Mouse (Mus musculus) adipocyte (in vitro differentiated cells): ENCODE results near the gene Gja6.

ENCODE experiments used
- DNase-seq: peaks from one replicate; pipeline ENCODE4 v3.0.0-alpha.2; 2016; ENCODE audit warnings: low spot score

Gene Gja6

DNA sequence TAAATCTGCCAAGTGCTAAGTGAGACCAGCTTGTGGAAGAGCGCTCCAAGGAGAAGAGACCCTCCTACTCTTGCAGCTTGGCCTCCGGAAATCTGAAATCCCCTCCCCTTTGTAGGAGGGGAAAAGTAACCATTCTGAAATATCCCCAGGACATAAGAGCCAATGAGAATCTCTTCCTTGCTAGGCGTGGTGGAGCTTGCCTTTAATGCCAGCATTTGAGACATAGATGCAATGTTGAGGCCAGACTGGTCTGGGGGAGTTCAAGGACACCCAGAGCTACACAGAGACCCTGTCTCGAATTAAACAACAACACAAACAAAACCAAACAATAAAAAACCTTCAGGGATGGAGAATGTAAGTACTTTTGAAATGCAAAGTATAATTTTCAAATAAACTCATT is at the start of gene Gja6:
Gja6 (minus strand) TSS at position 101 of the 400 bp plus-strand sequence.
- no peak for DNase-seq

DNA sequence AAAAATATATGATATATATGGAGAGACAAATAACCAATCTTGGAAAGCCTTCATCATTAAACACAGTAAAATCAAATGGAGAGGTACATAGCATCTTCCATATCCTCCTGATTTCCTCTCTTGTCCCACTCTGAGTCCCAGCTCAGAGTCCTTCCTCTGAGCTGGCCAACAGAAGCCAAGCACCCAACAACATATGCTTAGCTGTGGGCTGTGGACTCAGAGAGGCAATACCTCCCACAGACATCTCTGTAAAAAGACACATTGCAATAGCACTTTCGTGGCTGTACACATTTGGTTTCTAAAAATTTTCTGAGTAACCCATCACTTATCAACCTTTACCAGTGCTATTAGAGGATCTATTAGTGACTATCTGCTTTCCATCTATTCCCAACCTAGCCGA is 42.7 kb upstream of the Gja6 start:
- DNase-seq: no peak

DNA sequence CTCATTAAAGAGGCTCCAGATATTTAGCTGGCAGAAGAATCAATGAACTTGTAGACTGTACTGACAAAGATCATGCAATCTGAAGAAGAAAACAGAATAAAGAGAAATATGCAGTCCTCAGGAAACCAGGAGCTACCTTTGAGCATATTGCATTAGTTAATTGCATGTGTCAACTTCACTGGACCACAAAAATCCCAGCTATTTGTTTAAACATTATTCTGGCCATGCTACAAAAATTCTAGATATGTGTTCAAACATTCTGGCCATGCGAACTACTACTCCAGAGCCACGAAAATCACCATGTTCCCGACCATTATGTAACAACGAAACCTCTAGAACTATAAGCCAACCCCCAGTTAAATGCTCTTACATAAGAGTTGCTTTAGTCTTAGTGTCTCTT is 37.9 kb upstream of the Gja6 start:
- DNase-seq: no peak

GRCm38 (mm10) chrX:160935541-160935940 is 28.7 kb upstream of the Gja6 start:
- peak; percentile 2 for DNase-seq

GRCm38 (mm10) chrX:160930656-160931055 is 23.8 kb upstream of the Gja6 start:
- no peak for DNase-seq

- no peak for DNase-seq
Observed at GRCm38 (mm10) chrX:160928870-160929269, 22.0 kb upstream of the Gja6 start.

DNA sequence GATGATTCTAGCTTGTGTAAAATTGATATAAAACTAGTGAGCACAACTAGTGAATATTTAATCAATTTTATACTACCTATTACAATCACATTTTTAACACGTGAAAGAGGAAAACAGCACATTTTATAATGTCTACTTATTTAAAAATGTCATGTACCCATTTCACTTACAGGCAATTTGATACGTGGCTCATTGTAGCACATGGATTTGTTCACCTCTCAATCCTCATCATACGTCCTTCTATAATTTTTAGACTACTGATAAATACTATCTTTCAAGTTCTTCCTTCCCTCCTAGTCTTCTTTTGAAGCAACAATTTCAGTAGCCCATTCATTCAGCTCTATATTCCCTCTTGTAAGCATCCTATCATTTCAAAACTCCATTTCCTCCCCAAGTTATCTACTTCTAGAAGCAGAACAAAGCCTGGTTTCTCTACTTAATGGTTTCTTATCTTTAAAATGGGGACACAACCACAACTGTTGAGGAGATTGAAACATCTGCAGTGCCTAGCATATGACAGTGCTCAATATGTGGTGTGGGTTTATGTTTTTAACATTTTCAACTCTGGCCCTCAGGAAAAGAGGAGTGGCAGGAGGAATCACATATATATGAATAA is 12.3 kb upstream of the Gja6 start:
- no peak for DNase-seq

DNA sequence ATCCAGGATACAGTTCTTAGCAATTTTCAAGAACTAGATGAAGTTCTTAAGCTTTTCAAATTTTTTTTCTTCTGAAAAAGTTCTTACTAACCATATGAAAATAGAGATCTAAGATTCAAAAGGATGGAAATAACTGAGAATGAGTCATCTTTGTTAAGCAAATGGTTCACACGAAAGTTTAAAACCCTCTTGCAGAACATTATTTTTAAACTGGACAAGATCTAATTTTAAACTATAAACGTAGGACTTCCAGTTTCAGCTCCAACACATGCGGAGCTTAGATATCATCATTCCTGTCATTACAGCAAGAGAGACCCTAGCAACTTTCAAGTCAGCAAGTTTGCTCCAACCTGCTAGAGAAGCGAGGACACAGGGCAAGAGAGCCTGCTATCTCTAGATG is 375 bp downstream of the Gja6 start:
- no peak for DNase-seq

GRCm38 (mm10) chrX:160905913-160906312 is 939 bp downstream of the Gja6 start:
- DNase-seq: no peak

DNA sequence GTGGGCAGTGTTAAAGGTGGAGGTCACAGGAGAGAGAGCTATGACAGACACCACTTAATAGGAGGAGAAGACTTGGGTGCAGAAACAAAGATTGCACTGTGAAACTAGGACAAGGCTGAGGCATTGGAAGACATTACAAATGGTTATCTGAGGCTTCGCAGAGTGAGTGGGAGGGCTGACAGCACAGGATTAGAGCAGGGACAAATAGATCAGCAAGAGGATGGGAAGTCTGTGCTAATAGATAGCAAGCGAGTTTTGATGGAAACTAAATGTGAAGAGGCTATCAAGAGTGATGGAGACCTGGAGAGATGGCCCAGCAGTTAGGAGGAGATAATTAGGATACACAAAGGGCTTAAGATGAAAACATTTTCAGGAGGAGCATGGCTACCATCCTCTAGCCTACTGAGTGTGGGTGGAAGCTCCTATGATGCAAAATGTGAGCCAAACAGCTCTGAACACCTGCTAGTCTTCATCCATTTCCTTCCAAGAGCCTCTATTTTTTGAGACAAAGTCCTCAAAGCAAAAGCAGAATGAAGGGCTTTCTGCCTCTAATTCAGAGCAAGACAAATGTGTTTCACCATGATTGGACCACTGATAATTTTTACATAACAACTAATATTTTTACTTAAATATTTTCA is 1.7 kb downstream of the Gja6 start:
- no peak for DNase-seq

DNA sequence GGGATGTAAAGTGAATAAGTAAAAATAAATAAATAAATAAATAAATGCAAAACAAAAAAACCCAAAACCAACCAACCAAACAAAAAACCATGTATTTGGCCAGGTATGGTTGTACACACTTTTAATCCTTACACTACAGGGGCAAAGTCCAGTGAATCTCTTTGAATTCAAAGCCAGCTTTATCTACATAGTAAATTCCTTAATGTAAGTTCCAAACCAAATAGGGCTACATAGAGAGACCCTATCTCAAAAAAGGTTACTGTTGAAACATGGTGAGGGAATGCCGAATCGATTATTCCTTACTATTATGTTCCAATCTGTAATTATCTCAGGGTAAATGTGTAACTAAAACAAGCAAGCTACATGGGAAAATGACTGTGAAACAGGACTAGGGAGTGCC is 5.7 kb downstream of the Gja6 start:
- DNase-seq: no peak

- no peak for DNase-seq
Observed at GRCm38 (mm10) chrX:160892077-160892476, 14.8 kb downstream of the Gja6 start.

DNA sequence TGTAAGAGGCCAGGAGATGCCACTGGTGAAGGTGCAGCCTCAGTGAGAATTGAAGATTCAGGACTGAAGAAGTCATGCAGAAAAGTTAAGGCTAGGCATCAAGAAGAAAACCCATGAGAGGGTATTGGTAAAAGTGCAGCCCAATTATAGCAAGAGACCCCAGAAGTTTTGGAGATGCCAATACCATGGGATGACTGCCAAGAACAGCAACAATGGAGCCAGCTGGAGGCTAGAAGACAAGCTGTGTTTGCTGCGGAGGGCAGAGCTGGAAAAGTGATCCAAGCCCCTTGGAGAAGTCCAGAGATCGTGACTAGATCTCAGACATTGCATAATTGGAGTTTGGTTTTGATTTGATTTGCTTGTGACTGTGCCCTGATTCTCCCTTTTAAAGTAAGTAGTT is 20.6 kb downstream of the Gja6 start:
- DNase-seq: no peak

- no peak for DNase-seq
Observed at GRCm38 (mm10) chrX:160866576-160866975, 40.3 kb downstream of the Gja6 start.

GRCm38 (mm10) chrX:160865022-160865421 is 41.8 kb downstream of the Gja6 start:
- DNase-seq: no peak

DNA sequence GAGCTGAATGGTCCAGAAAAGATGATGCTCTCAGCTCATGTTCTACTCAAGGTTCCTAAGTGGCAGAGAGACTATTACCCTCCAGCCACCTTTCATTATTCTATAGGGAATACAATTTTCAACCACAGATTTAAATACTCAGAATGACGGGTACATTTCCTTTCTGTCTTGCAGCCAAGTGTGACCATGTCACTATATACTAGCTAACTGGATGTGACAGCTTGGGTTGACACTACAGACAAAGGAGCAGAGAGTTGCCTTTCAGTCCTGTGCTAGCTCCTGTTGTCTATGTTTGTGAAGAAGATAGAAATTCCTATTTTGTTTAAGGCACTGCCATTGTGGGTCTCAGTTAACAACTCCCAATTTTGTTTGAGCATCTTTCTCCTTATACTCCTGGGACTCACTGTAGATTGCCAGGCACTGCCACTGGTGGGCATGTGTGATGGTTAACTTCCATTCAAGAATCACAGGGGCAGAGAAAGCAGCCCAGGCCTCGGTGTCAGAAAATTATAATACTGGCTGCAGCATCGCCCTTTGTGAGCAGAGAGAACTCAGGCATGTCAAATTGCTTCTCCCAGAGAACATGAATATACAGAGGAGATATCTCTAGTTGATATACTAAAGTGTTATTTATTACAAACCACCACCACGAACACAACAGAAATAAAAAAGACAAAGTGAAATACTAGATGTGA is 43.0 kb downstream of the Gja6 start:
- no peak for DNase-seq
